In the genomic region with DNA sequence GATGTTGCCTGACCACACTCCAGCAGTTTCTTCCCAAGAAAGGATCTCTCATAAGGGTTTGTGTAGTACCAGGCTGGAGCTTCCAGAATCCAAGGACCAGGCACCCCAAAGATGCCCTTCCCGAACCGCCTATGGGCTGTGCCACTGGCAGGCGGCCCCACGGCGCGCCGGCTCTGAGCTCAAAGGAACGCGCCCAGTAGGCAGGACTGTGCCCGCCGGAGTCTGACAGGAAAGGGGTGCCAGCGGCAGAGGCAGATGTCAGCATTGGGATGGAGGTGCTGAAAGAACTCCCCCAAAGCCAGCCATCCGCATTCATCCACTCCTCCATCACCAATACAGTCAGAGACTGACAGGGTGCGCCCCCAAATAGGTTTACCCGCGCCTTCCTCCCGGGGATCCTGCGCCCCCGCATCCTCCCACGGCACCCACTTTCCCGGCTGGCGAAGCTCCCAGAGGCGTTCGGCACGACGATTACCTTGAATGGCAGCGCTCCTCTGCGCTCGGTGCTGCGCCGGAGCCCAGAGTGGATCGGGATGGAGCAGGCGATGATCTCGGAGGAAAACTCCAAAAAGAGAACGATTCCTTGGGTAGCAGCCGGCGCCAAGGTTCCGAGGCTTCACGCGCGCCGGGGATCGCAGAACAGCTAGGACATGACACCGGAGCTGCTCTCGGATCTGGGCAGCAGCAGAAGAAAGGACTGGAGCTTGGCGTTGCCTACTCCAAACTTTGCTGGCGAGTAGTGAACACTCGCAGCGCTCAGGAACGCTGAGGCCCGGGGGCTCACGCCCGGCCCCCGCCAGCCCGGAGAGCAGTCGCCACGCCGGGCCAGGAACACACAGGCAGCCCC, we compare ENCODE assay signal across 7 mouse cellular contexts.
DNase-seq lines count a peak whose midpoint lies in the region; ATAC-seq and TF ChIP-seq lines count a peak whose summit lies in the region.

No protein-coding gene starts in this region.

- TF ChIP-seq CTCF in ES-Bruce4 (IDR thresholded peaks at IDR 0.05; ENCODE audit: low read depth, low read length), result no peak
- TF ChIP-seq CTCF in Patski (IDR thresholded peaks at IDR 0.05), result no peak
- no peak for TF ChIP-seq CTCF in forebrain, postnatal 0 days (IDR thresholded peaks at IDR 0.05; ENCODE audit: low read depth)

- ATAC-seq in Patski, result peak; percentile 56
- ATAC-seq in forebrain, postnatal 0 days, result peak; percentile 47
- peak; percentile 56 for ATAC-seq in intestine, embryonic 14.5 days (replicated peaks; ENCODE audit: low FRiP score, low TSS enrichment, low read depth)
- peak; percentile 28; the same call in 1 of the 2 replicates for ATAC-seq in limb, embryonic 15.5 days (ENCODE audit: insufficient number of reproducible peaks, low FRiP score, low TSS enrichment, low read depth)
- peak; percentile 33; the same call in 1 of the 2 replicates for ATAC-seq in neural tube, embryonic 13.5 days (ENCODE audit: low read depth)
- ATAC-seq in activated CD4-positive, CD25-positive, alpha-beta regulatory T cell, adult 4 months, result no peak

- H3K36me3 ChIP-seq in ES-Bruce4 (ENCODE audit: control insufficient read depth, insufficient read depth, low read length, poor library complexity, severe bottlenecking), result no peaks in the 10 kb centered on the region
- H3K36me3 ChIP-seq in forebrain, postnatal 0 days (ENCODE audit: insufficient read depth), result no peaks in the 10 kb centered on the region
- peaks cover 12% of the 10 kb centered on the region for H3K36me3 ChIP-seq in intestine, embryonic 14.5 days (ENCODE audit: control insufficient read depth, insufficient read depth, low read length)
- H3K36me3 ChIP-seq in limb, embryonic 15.5 days, result no peaks in the 10 kb centered on the region
- H3K36me3 ChIP-seq in neural tube, embryonic 13.5 days, result no peaks in the 10 kb centered on the region

- DNase-seq in Patski (ENCODE audit: low read depth, low spot score), result no peak
- DNase-seq in forebrain, postnatal 0 days, result peak; percentile 68
- DNase-seq in intestine, embryonic 14.5 days (ENCODE audit: low spot score), result peak; percentile 86

- peak overlapping the region; percentile 63 for H3K9ac ChIP-seq in ES-Bruce4 (ENCODE audit: low read depth, poor library complexity, severe bottlenecking)
- peak overlapping the region; percentile 69 for H3K9ac ChIP-seq in forebrain, postnatal 0 days
- peak overlapping the region; percentile 86 for H3K9ac ChIP-seq in intestine, embryonic 14.5 days (ENCODE audit: low read length)
- H3K9ac ChIP-seq in limb, embryonic 15.5 days, result peak overlapping the region; percentile 87
- peak overlapping the region; percentile 84 for H3K9ac ChIP-seq in neural tube, embryonic 13.5 days

- CTCF ChIA-PET in Patski (lab: Charles Lee), result interaction anchor here (0.8 to 1.6 kb wide), 5 partner anchors 211 to 605 kb away, joined by 3 to 4 read pairs (median 4); no protein-coding TSS in a partner anchor

- in situ Hi-C loops in Patski (cut with MboI; ENCODE audit: low pct_unique_long_range_greater_than_20kb), result loop anchor here (5.0 to 10.0 kb wide), 4 partner anchors 202 to 613 kb away; no protein-coding TSS in a partner anchor

- TF ChIP-seq EP300 in ES-Bruce4 (IDR thresholded peaks at IDR 0.05; ENCODE audit: insufficient read depth, low read depth, low read length), result no peak

- peak overlapping the region; percentile 91 for H3K4me2 ChIP-seq in forebrain, postnatal 0 days (ENCODE audit: low read depth)
- peak overlapping the region; percentile 79 for H3K4me2 ChIP-seq in intestine, embryonic 14.5 days (ENCODE audit: low read length)
- H3K4me2 ChIP-seq in limb, embryonic 15.5 days, result peak overlapping the region; percentile 83
- peak overlapping the region; percentile 94 for H3K4me2 ChIP-seq in neural tube, embryonic 13.5 days

- no peak overlapping the region for H3K27ac ChIP-seq in ES-Bruce4 (ENCODE audit: insufficient read depth, low read length)
- peak overlapping the region; percentile 76 for H3K27ac ChIP-seq in forebrain, postnatal 0 days (ENCODE audit: low read depth, low read length)
- H3K27ac ChIP-seq in intestine, embryonic 14.5 days (ENCODE audit: low read depth), result peak overlapping the region; percentile 92
- peak overlapping the region; percentile 96 for H3K27ac ChIP-seq in limb, embryonic 15.5 days
- H3K27ac ChIP-seq in neural tube, embryonic 13.5 days (replicated peaks), result peak overlapping the region; percentile 85

- H3K4me1 ChIP-seq in ES-Bruce4 (ENCODE audit: control insufficient read depth, insufficient read depth, low read length), result no peaks in the 10 kb centered on the region
- H3K4me1 ChIP-seq in forebrain, postnatal 0 days (ENCODE audit: insufficient read depth), result peaks cover 18% of the 10 kb centered on the region
- H3K4me1 ChIP-seq in intestine, embryonic 14.5 days (replicated peaks; ENCODE audit: control insufficient read depth, insufficient read depth, low read length), result peaks cover 26% of the 10 kb centered on the region
- peaks cover 40% of the 10 kb centered on the region for H3K4me1 ChIP-seq in limb, embryonic 15.5 days
- peaks cover 83% of the 10 kb centered on the region for H3K4me1 ChIP-seq in neural tube, embryonic 13.5 days (replicated peaks)

- no peak for TF ChIP-seq POLR2A in ES-Bruce4 (IDR thresholded peaks at IDR 0.05; ENCODE audit: insufficient read depth, low read length)

- 1% methylated on average over 57 of the region's 58 CpGs for WGBS in forebrain, postnatal 0 days
- under 1% methylated on average over 58 of the region's 58 CpGs for WGBS in intestine, embryonic 14.5 days
- WGBS in limb, embryonic 15.5 days, result under 1% methylated on average over 58 of the region's 58 CpGs
- WGBS in neural tube, embryonic 13.5 days, result under 1% methylated on average over 58 of the region's 58 CpGs

- H3K4me3 ChIP-seq in ES-Bruce4 (ENCODE audit: low read depth, low read length), result peak overlapping the region; percentile 82
- peak overlapping the region; percentile 61 for H3K4me3 ChIP-seq in forebrain, postnatal 0 days (ENCODE audit: low read depth, low read length)
- peak overlapping the region; percentile 94 for H3K4me3 ChIP-seq in intestine, embryonic 14.5 days (ENCODE audit: low read depth, low read length)
- peak overlapping the region; percentile 79 for H3K4me3 ChIP-seq in limb, embryonic 15.5 days
- H3K4me3 ChIP-seq in neural tube, embryonic 13.5 days, result peak overlapping the region; percentile 72

- POLR2A ChIA-PET in Patski (lab: Charles Lee), result interaction anchor here (0.6 kb wide), 1 partner anchor 81 kb away, joined by 3 read pairs; no protein-coding TSS in a partner anchor

- H3K27me3 ChIP-seq in ES-Bruce4 (ENCODE audit: control insufficient read depth, insufficient read depth, low read length, poor library complexity, severe bottlenecking) (peaks cover 4% of the 10 kb centered on the region; the same call in 1 of the 2 replicates), Patski (no peaks in the 10 kb centered on the region)
- H3K27me3 ChIP-seq in forebrain, postnatal 0 days (ENCODE audit: insufficient read depth, low read length), result no peaks in the 10 kb centered on the region
- no peaks in the 10 kb centered on the region for H3K27me3 ChIP-seq in intestine, embryonic 14.5 days (replicated peaks; ENCODE audit: control insufficient read depth, insufficient read depth, low read length)
- H3K27me3 ChIP-seq in limb, embryonic 15.5 days, result peaks cover 4% of the 10 kb centered on the region; the same call in 1 of the 2 replicates
- peaks cover 4% of the 10 kb centered on the region; the same call in 1 of the 2 replicates for H3K27me3 ChIP-seq in neural tube, embryonic 13.5 days

- H3K9me3 ChIP-seq in ES-Bruce4 (replicated peaks; ENCODE audit: control insufficient read depth, insufficient read depth, low read length, poor library complexity, severe bottlenecking), result no peaks in the 10 kb centered on the region
- no peaks in the 10 kb centered on the region for H3K9me3 ChIP-seq in forebrain, postnatal 0 days (ENCODE audit: low read length)
- H3K9me3 ChIP-seq in intestine, embryonic 14.5 days (ENCODE audit: control insufficient read depth, low read length), result no peaks in the 10 kb centered on the region
- H3K9me3 ChIP-seq in limb, embryonic 15.5 days, result no peaks in the 10 kb centered on the region
- H3K9me3 ChIP-seq in neural tube, embryonic 13.5 days, result no peaks in the 10 kb centered on the region
